Mouse (Mus musculus) frontal cortex, postnatal 25 days (tissue): ENCODE data around the gene Nav1.
A peak's percentile ranks its signal among the peaks of the same experiment; 100 is the strongest.

Source experiments
- DNase-seq, 2 experiments: peaks; one replicate each; pipeline ENCODE4 v3.0.0; 2022; ENCODE audit warnings: low spot score in 2 of 2

Nav1 gene

DNA sequence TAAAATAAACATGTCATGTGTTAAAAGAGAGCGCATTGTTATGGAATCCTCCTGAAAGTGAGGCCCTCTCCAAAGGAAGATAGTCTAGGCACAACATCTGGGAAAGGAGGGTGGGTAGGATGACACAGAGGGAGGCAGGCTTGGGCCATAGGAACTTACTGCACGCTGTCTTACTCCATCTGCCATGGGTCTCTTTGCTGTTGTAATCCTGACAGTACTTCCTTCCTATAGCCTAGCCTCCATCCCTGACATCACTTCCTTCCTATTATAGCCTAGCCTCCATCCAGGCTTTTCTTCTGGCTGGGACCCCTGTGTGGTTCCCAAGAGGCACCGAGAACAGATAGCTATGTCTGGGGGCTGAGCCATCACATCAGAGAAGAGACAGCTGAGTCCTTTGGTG is 10.2 kb upstream of the Nav1 start:
- no peak for DNase-seq

- no peak for DNase-seq
Measured at GRCm38 (mm10) chr1:135615715-135616641, 8.9 kb upstream of the Nav1 start.

GRCm38 (mm10) chr1:135609621-135610020 is 2.5 kb upstream of the Nav1 start:
- no peak for DNase-seq

DNA sequence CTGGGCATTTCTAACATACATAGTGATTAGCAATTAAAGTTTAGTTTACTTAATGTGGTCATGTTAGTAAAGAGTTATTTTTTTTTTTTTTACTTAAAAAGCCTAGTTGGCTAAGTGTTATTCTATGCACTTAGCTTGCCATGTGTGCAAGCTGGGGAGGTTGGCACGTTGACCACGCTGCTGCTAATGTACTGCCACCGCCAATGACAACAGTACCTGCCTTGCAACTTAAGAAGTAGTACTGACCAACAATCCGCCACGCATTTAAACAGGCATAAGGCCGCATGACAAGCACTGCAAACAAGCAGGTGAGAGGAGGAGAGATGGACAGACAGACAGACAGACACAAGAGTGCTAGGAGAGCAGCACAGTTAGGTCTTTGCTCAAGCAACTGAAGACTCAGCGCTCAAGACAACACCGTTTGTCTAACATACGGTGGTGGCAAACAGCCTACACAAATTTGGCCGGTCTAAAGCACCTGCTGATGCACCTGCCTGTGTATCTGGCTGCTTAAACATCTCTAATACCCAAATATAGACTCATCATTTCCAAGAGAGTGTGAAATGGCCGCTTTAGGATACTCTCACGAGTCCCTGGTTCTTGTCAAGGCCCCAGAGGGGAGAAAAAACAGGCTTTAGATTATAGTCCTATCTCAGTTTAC is 610 bp downstream of the Nav1 start:
- no peak for DNase-seq

DNA sequence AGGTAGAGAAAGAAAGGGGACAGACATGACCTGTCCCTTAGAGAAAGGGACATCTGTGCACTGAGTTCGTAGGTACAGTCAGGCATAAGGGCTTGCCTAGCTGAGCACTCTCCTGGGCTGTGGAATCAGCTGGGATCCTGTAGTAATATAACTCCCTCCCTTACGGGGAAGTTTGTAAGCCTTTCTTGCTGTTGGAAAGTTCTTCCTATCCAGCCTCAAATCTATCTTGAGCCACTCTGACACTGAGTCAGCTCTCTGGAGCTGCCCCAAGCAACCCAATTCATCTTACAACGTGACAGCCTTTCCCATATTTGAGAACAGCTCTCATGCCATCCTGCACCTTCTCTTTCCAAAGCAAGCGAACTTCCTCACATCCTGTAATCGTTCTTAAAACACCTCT is 1.6 kb downstream of the Nav1 start:
- DNase-seq = no peak

GRCm38 (mm10) chr1:135604361-135605052 is 2.6 kb downstream of the Nav1 start:
- DNase-seq = no peak

DNA sequence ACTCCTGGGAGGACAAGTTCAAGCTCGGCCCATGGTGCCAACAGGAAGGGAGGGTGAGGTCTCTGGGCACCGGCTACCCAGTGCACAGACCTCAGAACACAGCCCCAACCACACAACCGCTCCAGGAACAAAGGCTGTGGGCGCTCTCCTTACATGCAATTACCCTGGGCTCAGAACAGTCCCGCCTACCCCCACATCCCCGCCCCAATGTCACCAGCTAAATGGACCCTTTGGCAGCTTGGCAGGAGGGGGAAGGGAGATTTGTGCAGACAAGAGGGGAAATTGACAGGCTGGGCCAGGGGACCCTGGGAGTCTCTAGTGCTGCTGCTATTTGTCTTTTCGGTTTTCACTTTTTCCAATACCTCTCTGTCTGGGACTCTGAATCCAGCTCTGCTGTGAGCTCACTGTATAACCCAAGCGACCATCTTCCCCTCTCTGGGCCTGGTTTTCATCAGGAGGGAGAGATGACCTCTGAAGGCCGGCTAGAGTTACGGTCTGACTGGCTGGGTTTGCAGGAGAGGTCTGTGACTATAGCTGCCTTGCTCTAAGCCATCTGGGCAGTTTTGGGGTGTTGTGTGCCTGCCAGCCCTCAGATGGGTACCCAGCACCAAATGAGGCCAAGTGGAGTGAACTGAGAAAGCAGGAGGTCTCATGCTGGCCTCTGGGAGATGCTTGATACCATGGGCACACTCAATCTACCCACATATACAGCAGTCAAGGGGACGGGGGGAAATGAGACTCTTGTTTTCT is 3.8 kb downstream of the Nav1 start:
- DNase-seq = no peak

- no peak for DNase-seq
Measured at GRCm38 (mm10) chr1:135600023-135601005, 6.8 kb downstream of the Nav1 start.

- no peak for DNase-seq
Measured at GRCm38 (mm10) chr1:135598251-135598879, 8.7 kb downstream of the Nav1 start.

- no peak for DNase-seq
Measured at GRCm38 (mm10) chr1:135594279-135594903, 12.7 kb downstream of the Nav1 start.

- no peak for DNase-seq
Measured at GRCm38 (mm10) chr1:135593560-135594278, 13.4 kb downstream of the Nav1 start.

- no peak for DNase-seq
Measured at GRCm38 (mm10) chr1:135590776-135591175, 16.3 kb downstream of the Nav1 start.

DNA sequence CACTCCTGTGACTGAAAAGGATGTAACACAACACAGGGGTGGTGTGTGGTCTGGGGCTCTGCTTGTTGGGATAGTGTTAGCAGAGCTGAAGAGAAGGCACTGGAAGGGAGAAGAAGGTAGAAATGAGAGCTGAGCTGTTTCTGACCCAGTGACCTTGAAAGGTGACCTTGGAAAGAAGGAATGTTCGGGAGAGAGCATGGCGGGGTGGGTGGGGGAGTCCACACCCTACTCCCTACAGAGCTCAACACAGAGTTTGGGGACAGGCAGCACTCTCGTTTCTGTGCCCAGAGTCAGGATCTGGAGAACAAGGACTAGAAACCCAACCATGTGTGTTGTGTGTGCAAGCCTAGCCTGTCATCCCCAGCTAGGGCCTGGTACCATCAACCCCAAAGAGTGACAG is 18.1 kb downstream of the Nav1 start:
- no peak for DNase-seq

DNA sequence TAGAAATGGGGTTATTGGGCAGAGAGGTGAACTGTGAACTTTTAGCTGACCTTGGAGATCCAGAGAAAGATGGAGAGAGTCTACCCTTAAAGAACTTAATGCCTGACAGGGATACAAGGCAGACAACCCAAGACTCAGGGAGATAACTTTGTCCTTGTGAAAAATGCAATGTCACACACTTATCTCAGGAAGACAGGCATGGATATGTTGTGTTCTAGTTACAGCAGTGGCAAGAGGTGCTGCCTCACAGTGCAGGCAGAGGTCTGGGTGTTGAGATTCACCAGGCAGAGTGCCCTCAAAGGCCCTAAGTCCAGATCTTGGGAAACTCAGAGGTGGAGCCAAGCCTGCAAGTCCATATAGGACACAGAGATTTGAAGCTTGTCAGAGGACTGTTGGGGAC is 20.2 kb downstream of the Nav1 start:
- no peak for DNase-seq

DNA sequence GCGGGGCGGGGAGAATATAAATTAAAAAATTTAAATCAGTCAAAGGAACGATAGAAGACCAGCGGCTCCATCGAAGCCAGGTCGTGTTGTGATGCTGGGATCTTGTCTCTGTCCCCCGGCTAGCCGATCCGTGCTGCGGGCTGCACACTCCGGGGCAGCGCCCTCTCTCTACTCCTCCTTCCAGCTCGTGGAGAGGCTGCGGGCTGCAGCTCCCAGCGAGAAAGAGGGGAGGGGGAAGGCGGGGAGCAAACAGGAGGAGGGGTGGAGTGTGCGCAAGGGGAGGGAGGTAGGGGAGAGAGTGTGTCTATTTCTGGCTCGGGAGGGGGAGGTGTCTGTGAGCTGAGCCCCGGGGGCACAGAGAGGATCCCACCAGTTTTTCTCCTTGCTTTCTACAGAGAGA is 21.5 kb downstream of the Nav1 start:
- DNase-seq = peak in 1 of 2 experiments; percentile 44

- peak; percentile 35 to 52 for DNase-seq
Measured at GRCm38 (mm10) chr1:135584587-135585541, 22.2 kb downstream of the Nav1 start.

DNA sequence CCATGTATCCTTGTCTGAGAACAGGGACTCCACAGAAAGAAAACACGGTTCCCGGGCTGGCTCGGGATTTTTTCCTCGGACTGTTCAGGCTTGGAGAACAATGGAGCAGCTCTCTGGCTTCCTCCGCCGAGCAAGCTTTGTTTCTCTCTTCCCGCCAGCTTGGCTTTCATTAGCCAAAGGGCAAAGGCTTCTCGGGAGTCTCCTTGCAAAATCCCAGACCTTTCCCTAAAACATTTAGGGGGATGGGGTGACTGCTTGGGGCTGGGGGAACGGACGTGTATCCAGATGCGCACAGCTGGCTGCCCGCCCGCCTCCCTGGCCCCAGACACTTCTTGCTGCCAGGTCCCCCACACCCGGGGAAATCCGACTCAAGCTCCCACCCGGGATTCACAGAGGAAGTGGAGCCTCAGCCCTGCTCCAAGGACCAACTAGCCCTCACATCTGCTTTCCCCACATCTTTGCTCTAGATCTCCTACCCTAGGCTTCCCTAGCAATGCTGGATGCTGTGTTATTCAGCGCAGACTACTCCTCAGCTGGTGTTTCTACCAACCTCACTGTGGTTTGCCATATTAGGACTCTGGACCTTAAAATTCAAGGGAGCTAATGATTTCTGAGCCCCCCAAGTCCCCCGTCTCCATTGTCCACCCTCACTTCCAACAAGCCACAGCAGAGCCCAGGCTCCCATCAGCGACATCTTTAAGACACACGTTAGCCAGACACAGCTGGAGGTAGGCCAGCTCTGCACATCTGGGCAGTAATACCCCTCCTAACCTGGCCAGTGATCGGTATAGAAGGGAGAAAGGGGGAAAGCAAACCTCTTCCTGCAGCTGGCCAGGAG is 23.2 kb downstream of the Nav1 start:
- no peak for DNase-seq
